Mouse (Mus musculus) testis, postnatal 14 days (tissue): Measurements from ENCODE around the gene Acoxl.

Experiments used
- DNase-seq: peaks from one replicate; pipeline ENCODE4 v3.0.0; 2021; ENCODE audit warnings: low spot score

Gene Acoxl

GRCm38 (mm10) chr2:128034066-128034665 lies 195.5 kb downstream of the Acoxl start:
- no peak for DNase-seq

GRCm38 (mm10) chr2:128038259-128038890 lies 199.7 kb downstream of the Acoxl start:
- DNase-seq: no peak

GRCm38 (mm10) chr2:128041066-128041750 lies 202.5 kb downstream of the Acoxl start:
- no peak for DNase-seq

- DNase-seq: no peak
Measured at GRCm38 (mm10) chr2:128046454-128046853, 207.8 kb downstream of the Acoxl start.

GRCm38 (mm10) chr2:128054905-128055304 lies 216.2 kb downstream of the Acoxl start:
- DNase-seq: no peak

GRCm38 (mm10) chr2:128057872-128058271 lies 219.2 kb downstream of the Acoxl start:
- no peak for DNase-seq

- no peak for DNase-seq
Measured at GRCm38 (mm10) chr2:128058627-128059026, 220.0 kb downstream of the Acoxl start.

- no peak for DNase-seq
Measured at GRCm38 (mm10) chr2:128060213-128060612, 221.5 kb downstream of the Acoxl start.

- no peak for DNase-seq
Measured at GRCm38 (mm10) chr2:128060680-128061287, 222.1 kb downstream of the Acoxl start.

- no peak for DNase-seq
Measured at GRCm38 (mm10) chr2:128061491-128061890, 222.8 kb downstream of the Acoxl start.

- no peak for DNase-seq
Measured at GRCm38 (mm10) chr2:128062756-128063155, 224.1 kb downstream of the Acoxl start.

GRCm38 (mm10) chr2:128065013-128065412 lies 226.3 kb downstream of the Acoxl start:
- DNase-seq: no peak

- DNase-seq: no peak
Measured at GRCm38 (mm10) chr2:128065576-128065975, 226.9 kb downstream of the Acoxl start.

GRCm38 (mm10) chr2:128067162-128067561 lies 228.5 kb downstream of the Acoxl start:
- no peak for DNase-seq

- no peak for DNase-seq
Measured at GRCm38 (mm10) chr2:128067596-128067995, 228.9 kb downstream of the Acoxl start.

GRCm38 (mm10) chr2:128068176-128068575 lies 229.5 kb downstream of the Acoxl start:
- no peak for DNase-seq

- no peak for DNase-seq
Measured at GRCm38 (mm10) chr2:128069025-128069424, 230.3 kb downstream of the Acoxl start.

GRCm38 (mm10) chr2:128071791-128072190 lies 233.1 kb downstream of the Acoxl start:
- DNase-seq: no peak

- DNase-seq: no peak
Measured at GRCm38 (mm10) chr2:128072944-128073343, 234.3 kb downstream of the Acoxl start.

- no peak for DNase-seq
Measured at GRCm38 (mm10) chr2:128073603-128074002, 234.9 kb downstream of the Acoxl start.

- no peak for DNase-seq
Measured at GRCm38 (mm10) chr2:128076936-128077335, 238.3 kb downstream of the Acoxl start.

GRCm38 (mm10) chr2:128078859-128079258 lies 240.2 kb downstream of the Acoxl start:
- DNase-seq: no peak

- no peak for DNase-seq
Measured at GRCm38 (mm10) chr2:128079316-128079715, 240.6 kb downstream of the Acoxl start.
